Mouse (Mus musculus): ENCODE measurements around the gene Pkdcc.

Gene Pkdcc

GRCm38 (mm10) chr17:83212422-83212821 is 2.7 kb upstream of the Pkdcc start:
- DNase-seq (ENCODE audit: low spot score), result no peak

DNA sequence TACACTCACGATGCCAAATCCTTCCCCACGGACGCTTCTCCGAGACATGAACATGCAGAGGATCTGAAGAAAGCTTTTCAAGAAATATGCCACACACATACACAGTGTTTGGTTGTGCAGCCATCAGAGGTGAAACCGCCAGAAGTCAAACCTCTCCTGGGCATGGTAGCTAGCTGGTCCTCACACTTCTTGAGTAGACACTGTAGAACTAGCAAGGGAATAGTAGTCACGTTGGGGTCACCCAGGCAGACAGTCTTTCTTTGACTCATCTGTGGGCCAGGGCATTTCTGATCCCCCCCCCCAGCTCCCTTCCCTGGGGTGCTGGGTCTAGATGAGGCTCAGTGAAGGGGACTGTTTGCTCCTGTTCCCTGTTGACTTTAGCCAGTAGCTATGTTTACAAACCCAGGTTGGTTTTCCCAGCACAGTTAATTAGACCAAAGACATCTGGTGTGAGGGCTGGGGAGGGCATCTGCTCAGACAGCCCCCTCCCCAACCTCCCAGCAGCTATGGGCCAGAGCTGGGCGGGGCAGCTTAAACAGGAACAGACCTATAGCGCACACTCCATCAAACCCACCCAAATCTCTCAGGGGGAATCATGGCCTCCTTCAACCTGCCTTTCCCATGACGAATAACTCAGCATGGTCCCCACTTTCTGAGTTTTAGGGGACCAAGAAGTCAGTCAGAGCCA is 1.7 kb upstream of the Pkdcc start:
- DNase-seq (ENCODE audit: low spot score), result no peak

DNA sequence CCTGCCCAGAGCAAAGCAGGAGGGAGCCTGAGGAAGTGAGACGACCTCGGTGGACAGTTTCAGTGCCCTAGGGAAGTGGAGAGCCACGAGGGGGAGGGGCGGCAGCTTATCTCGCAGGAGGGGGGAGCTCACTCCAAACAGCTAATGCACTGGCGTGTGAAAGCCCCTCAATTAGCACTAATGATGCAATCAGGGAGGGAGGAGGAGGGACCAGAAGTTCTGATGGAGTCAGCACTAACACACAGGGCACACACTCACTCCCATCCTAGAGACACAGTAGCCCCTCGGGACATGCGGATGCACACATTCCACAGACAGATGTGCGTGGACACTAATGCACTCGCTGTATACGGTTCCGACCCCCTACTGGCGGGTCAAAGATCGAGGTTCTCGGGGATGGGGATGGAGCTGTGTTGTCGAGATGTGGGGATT is 915 bp upstream of the Pkdcc start:
- DNase-seq (ENCODE audit: low spot score), result peak; percentile 79

- no peak for DNase-seq (ENCODE audit: low spot score)
Measured at GRCm38 (mm10) chr17:83215529-83216244, 595 bp downstream of the Pkdcc start.

- no peak for DNase-seq (ENCODE audit: low spot score)
Measured at GRCm38 (mm10) chr17:83216251-83216919, 1.3 kb downstream of the Pkdcc start.

- no peak for DNase-seq (ENCODE audit: low spot score)
Measured at GRCm38 (mm10) chr17:83218189-83218588, 3.1 kb downstream of the Pkdcc start.

DNA sequence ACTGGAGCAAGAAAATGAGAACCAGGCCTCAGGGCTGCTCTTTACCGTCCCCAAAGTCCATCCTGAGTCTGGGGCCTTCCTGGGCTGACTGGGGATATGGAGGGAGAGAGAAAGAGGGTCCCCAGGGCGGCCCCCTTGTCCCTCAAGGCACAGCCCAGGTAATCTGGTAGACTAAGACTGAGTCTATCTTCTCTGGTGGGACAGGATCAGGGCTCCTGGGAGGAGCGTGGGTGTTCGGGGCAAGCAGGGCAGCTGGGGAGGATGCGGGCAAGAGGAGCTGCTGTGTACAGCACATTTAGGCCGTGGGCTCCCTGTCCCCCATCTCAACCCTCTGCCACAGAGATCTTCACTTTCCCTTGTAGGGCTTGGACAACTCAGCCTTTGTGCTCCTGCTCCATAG is 3.6 kb downstream of the Pkdcc start:
- DNase-seq (ENCODE audit: low spot score), result no peak

DNA sequence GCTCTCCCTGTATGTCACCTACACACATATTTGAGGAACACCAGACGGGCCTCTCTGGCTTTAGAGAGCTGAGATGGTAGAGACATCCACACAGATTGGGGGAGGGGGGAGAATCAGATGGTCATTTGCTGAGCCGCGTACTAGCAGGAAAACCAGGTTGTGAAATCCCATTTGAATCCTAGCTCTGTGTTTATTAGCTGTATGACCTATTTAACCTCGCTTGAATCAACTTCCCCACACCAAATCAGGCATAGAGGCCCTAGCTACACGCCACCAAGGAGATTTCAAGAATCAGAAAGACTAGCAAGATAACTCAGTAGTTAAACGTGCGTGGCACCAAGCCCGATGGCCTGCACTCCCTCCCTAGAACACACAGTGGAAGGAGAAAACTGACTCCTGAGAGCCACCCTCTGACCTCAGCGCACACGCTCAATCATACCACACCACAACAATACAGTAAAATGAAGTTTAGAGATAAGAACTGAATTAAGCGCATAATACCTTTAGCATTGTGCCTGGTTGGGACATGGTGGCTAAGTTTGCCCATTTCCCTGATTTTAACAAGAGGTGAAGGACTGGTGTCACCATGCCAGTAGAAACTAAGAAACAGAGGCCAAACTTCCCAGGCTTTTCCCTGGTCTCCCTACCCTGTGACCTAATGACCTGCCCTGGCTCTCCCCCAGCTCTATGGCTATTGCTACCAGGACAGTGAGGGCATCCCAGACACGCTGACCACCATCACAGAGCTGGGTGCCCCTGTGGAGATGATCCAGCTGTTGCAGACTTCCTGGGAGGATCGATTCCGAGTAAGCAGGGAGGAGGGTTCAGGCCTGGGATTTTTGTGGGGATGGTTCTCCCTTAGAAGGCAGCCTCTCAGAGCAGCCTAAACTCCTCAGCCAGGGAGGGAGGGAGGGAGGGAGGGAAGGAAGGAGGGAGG is 4.5 kb downstream of the Pkdcc start:
- no peak for DNase-seq (ENCODE audit: low spot score)

GRCm38 (mm10) chr17:83220954-83221538 is 6.0 kb downstream of the Pkdcc start:
- no peak for DNase-seq (ENCODE audit: low spot score)

DNA sequence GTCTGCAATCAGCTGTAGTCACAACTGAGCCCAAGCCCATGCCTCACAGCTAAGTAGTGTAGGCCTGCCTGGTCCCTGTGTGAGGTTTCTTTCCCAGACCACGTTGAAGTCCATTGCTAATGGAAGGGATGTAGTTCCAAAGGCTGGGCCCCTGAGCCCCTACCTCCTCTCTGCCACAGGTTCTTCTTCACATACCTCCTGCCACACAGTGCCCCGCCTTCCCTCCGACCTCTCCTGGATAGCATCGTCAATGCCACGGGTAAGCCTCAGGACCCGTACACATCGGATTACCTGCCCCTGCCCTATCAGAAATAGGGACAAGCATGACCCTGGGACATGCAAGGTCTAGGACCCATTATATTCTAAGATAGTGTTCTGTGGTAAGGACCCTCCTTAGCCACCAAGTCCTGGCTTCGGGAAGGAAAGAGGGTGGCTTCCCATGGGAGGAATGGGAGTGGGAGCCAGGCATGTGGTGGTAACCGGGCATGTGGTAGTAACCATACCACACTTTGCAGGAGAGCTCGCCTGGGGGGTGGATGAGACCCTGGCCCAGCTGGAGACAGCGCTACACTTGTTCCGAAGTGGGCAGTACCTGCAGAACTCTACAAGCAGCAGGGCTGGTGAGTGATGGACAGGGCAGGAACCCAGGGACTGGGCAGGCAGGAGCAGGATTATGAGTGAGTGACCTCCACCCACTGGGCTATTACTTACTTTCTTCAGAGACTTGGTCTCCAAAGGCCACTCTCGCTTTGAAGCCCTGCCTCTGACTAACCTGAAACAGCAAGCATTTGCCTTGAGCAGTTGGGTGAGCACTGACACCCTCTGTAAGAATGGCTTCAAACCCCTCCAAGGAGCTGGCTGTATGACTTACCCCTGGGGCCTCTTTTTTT is 6.8 kb downstream of the Pkdcc start:
- DNase-seq (ENCODE audit: low spot score), result no peak

DNA sequence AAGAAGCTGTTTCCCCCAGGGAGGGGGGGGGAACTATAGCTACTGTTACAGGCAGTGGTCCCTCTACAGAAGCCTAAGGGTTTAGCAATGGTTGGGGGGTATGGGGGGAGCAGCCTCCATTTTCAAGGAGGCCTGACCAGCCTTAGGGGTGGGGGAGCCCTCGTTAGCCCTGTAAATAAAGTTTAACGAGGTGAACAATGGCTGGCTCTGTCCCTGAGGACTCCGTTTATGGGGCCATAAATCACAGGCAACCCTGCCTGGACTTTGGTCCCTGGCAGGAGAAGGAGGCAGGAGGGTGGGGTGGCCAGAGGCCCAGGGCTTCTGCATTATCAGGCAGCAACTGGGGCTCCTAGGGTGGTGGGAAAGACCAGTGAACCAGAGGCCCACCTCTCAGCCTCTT is 7.6 kb downstream of the Pkdcc start:
- peak; percentile 75 for DNase-seq (ENCODE audit: low spot score)

GRCm38 (mm10) chr17:83224451-83224971 is 9.4 kb downstream of the Pkdcc start:
- no peak for DNase-seq (ENCODE audit: low spot score)

DNA sequence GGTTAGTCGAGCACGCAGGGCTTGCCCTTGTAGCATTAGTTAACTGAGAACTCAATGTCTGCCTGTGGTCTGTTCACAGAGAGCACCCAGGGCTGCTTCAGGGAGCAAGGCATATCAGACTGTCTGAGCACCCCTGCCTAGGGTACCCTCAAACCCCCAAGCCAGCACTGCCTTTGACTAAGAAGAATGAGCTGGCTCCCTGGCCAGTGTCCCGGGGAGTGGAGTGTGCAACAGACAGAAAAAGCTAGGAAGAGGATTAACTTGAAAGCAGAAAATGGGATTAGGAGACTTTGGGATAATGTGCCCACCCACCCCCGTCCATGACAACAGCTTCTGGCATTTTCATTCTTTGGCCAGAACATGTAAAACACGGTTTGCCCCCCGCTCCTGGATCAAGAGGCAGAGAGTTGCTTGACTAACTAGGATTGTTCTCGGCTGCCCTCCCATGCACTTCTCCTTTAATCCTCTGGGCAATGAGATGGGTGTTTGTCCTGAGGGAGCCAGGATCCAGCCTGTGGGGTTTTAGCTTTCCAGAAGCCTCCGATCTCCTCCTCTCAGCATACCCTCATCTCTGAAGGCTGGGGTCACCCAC is 11.4 kb downstream of the Pkdcc start:
- no peak for DNase-seq (ENCODE audit: low spot score)

DNA sequence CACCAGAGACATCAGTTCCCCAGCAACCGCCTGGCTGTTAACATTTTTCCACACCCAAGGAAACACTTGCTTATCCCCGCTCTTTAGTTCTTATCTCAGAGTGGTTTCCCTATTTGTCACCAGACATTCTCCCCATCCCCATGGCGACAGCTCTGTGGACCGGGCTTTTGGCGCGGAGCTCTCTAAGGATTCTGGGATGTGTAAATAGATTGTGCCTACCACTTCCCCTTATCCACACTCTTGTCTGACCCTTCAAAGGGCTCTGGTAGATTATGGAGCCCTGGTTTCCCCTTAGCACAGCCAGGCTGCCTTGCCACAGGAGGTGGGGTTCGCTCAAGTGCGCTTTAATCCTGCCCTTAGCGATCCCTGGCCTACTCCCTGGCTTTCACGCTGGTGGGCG is 16.3 kb downstream of the Pkdcc start:
- DNase-seq (ENCODE audit: low spot score), result no peak

GRCm38 (mm10) chr17:83235227-83235626 is 20.1 kb downstream of the Pkdcc start:
- DNase-seq (ENCODE audit: low spot score), result no peak

DNA sequence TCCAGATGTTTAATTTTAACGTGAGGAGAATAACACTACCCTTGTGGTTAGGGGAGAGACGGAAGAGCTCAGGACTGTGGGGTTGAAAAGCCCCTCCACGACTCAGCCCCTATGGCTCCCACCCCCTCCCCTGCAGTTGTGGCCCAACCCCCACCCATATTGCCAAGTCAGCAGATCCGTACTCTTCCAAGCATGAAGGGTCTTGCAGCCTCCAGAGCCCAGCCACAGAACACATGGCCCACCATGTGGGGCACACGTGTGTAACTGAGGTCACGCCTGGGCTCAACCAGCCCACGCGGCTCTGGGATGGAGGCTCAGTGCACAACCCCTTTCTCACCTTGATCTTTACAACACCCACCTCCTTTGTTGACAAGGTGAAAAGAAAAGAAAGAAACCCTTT is 21.1 kb downstream of the Pkdcc start:
- no peak for DNase-seq (ENCODE audit: low spot score)

- no peak for DNase-seq (ENCODE audit: low spot score)
Measured at GRCm38 (mm10) chr17:83238123-83239058, 23.3 kb downstream of the Pkdcc start.

DNA sequence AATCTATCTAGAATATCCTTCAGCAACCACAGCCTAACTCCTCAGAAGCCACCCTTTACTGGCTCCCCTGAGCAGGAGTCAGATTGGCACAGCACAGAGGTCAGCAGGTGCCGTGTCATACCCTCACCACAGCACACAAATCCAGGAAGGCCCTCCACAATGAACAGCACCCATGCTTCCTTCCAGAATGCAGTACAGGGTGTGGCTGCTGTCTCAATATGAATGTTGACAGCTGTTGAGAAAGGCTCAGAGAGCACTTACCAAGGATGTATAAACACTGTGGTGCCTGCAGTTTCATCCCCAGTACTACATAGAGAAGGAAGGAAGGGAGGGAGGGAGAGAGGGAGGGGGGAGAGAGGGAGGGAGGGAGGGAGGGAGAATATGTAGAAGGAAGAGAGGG is 29.4 kb downstream of the Pkdcc start:
- DNase-seq (ENCODE audit: low spot score), result no peak

- DNase-seq (ENCODE audit: low spot score), result no peak
Measured at GRCm38 (mm10) chr17:83245460-83245859, 30.4 kb downstream of the Pkdcc start.
